Mouse (Mus musculus) liver, embryonic 12.5 days (tissue): Measurements from ENCODE around the gene Gramd1c. TPM values are rescaled to one million over a fixed set of nuclear protein-coding genes. Genes with fewer than 3 reads are reported as not detected.

Experiments
- ATAC-seq: fragments of 200-750 bp; cut with Nextera tagmentation; 2 replicates; pipeline ENCODE4 v1.8.0; 2017; ENCODE audit warnings: moderate number of reproducible peaks, mild to moderate bottlenecking, moderate library complexity
- H3K27ac ChIP-seq: fragments of 300-500 bp; sonication (generic); 2 replicates; pipeline ENCODE4 v1.5.1; 2016; ENCODE audit warnings: mild to moderate bottlenecking
- H3K27me3 ChIP-seq: fragments of 300-500 bp; sonication (generic); replicated peaks from 2 replicates; pipeline ENCODE4 v1.6.1; 2016; ENCODE audit warnings: mild to moderate bottlenecking, moderate library complexity
- H3K36me3 ChIP-seq: fragments of 300-500 bp; sonication (generic); 2 replicates; pipeline ENCODE4 v1.6.1; 2016; ENCODE audit warnings: mild to moderate bottlenecking, moderate library complexity
- H3K4me1 ChIP-seq: fragments of 300-500 bp; sonication (generic); 2 replicates; pipeline ENCODE4 v1.6.1; 2016
- H3K4me2 ChIP-seq: fragments of 300-500 bp; sonication (generic); 2 replicates; pipeline ENCODE4 v1.6.1; 2016; ENCODE audit warnings: mild to moderate bottlenecking, moderate library complexity
- H3K4me3 ChIP-seq: fragments of 300-500 bp; sonication (generic); 2 replicates; pipeline ENCODE4 v1.5.1; 2016; ENCODE audit warnings: mild to moderate bottlenecking, moderate library complexity
- H3K9ac ChIP-seq: fragments of 300-500 bp; sonication (generic); 2 replicates; pipeline ENCODE4 v1.6.1; 2016; ENCODE audit warnings: mild to moderate bottlenecking, moderate library complexity
- H3K9me3 ChIP-seq: fragments of 300-500 bp; sonication (generic); replicated peaks from 2 replicates; pipeline ENCODE4 v1.6.1; 2016; ENCODE audit warnings: mild to moderate bottlenecking, moderate library complexity
- WGBS: fragments of 180-500 bp; shearing (Covaris S2); methylation state at CpG from one replicate; pipeline ENCODE4 v1.1.7; 2016; ENCODE audit not compliant: insufficient replicate concordance; 5-methylcytosine and 5-hydroxymethylcytosine counted together
- polyA plus RNA-seq: library from polyadenylated mRNA; unstranded; fragments of >200 nt; fragmentation: Nextera tagmentation; extraction: Ambion mirVana; gene quantifications from 2 replicates; pipeline ENCODE4 v1.2.1, GENCODE M21; 2016

Gene Gramd1c
- polyA plus RNA-seq, 1 experiment from 2014 or later = 3.7 TPM

- H3K27ac ChIP-seq = peak overlapping the region; percentile 2; the same call in 1 of the 2 replicates
- H3K36me3 ChIP-seq = no peaks in the 10 kb centered on the region
- ATAC-seq = peak; percentile 45
- peak overlapping the region; percentile 47 for H3K4me3 ChIP-seq
- 5% methylated on average over 11 of the region's 11 CpGs for WGBS
- peaks cover 55% of the 10 kb centered on the region for H3K4me1 ChIP-seq
- peak overlapping the region; percentile 44 for H3K9ac ChIP-seq
- H3K4me2 ChIP-seq = peak overlapping the region; percentile 62
- no peaks in the 10 kb centered on the region for H3K27me3 ChIP-seq
- no peaks in the 10 kb centered on the region for H3K9me3 ChIP-seq
Measured at GRCm38 (mm10) chr16:44016164-44016563, 47.0 kb downstream of the Gramd1c start.

- H3K4me1 ChIP-seq = peaks cover 55% of the 10 kb centered on the region
- peak overlapping the region; percentile 44 for H3K9ac ChIP-seq
- 43% methylated on average over 16 of the region's 16 CpGs for WGBS
- H3K4me3 ChIP-seq = peak overlapping the region; percentile 47
- peak overlapping the region; percentile 2; the same call in 1 of the 2 replicates for H3K27ac ChIP-seq
- H3K4me2 ChIP-seq = peak overlapping the region; percentile 62
- ATAC-seq = no peak
- no peaks in the 10 kb centered on the region for H3K36me3 ChIP-seq
- H3K27me3 ChIP-seq = no peaks in the 10 kb centered on the region
- H3K9me3 ChIP-seq = no peaks in the 10 kb centered on the region
Measured at GRCm38 (mm10) chr16:44015416-44016158, 47.6 kb downstream of the Gramd1c start.

- H3K4me3 ChIP-seq = no peak overlapping the region
- no peaks in the 10 kb centered on the region for H3K27me3 ChIP-seq
- H3K4me1 ChIP-seq = peaks cover 13% of the 10 kb centered on the region
- no peak overlapping the region for H3K9ac ChIP-seq
- no peaks in the 10 kb centered on the region for H3K36me3 ChIP-seq
- no peak overlapping the region for H3K27ac ChIP-seq
- WGBS = 58% methylated on average over 5 of the region's 5 CpGs
- no peak overlapping the region for H3K4me2 ChIP-seq
- no peak for ATAC-seq
- H3K9me3 ChIP-seq = no peaks in the 10 kb centered on the region
Measured at GRCm38 (mm10) chr16:44011010-44011409, 52.1 kb downstream of the Gramd1c start.

- no peaks in the 10 kb centered on the region for H3K27me3 ChIP-seq
- no peak overlapping the region for H3K4me3 ChIP-seq
- H3K36me3 ChIP-seq = peaks cover 3% of the 10 kb centered on the region; the same call in 1 of the 2 replicates
- no peak overlapping the region for H3K9ac ChIP-seq
- 50% methylated on average over 5 of the region's 5 CpGs for WGBS
- H3K4me1 ChIP-seq = no peaks in the 10 kb centered on the region
- H3K4me2 ChIP-seq = no peak overlapping the region
- no peaks in the 10 kb centered on the region for H3K9me3 ChIP-seq
- ATAC-seq = no peak
- no peak overlapping the region for H3K27ac ChIP-seq
Measured at GRCm38 (mm10) chr16:44002086-44002485, 61.1 kb downstream of the Gramd1c start.

- H3K27ac ChIP-seq = no peak overlapping the region
- no peaks in the 10 kb centered on the region for H3K9me3 ChIP-seq
- no peak overlapping the region for H3K4me3 ChIP-seq
- WGBS = 81% methylated on average over 5 of the region's 5 CpGs
- H3K9ac ChIP-seq = no peak overlapping the region
- no peak overlapping the region for H3K4me2 ChIP-seq
- no peaks in the 10 kb centered on the region for H3K4me1 ChIP-seq
- ATAC-seq = no peak
- no peaks in the 10 kb centered on the region for H3K27me3 ChIP-seq
- H3K36me3 ChIP-seq = peaks cover under 1% of the 10 kb centered on the region; the same call in 1 of the 2 replicates
Measured at GRCm38 (mm10) chr16:43999541-43999940, 63.6 kb downstream of the Gramd1c start.

- no peak overlapping the region for H3K4me3 ChIP-seq
- no peaks in the 10 kb centered on the region for H3K36me3 ChIP-seq
- no peak overlapping the region for H3K27ac ChIP-seq
- no peak overlapping the region for H3K9ac ChIP-seq
- no peaks in the 10 kb centered on the region for H3K4me1 ChIP-seq
- WGBS = 73% methylated on average over 8 of the region's 8 CpGs
- H3K27me3 ChIP-seq = no peaks in the 10 kb centered on the region
- no peak overlapping the region for H3K4me2 ChIP-seq
- H3K9me3 ChIP-seq = no peaks in the 10 kb centered on the region
- ATAC-seq = no peak
Measured at GRCm38 (mm10) chr16:43999111-43999510, 64.0 kb downstream of the Gramd1c start.

GRCm38 (mm10) chr16:43994623-43995022 lies 68.5 kb downstream of the Gramd1c start:
- no peaks in the 10 kb centered on the region for H3K27me3 ChIP-seq
- no peak overlapping the region for H3K4me3 ChIP-seq
- H3K9ac ChIP-seq = no peak overlapping the region
- whole genome bisulfite sequencing = 57% methylated on average over 3 of the region's 3 CpGs
- H3K36me3 ChIP-seq = no peaks in the 10 kb centered on the region
- H3K9me3 ChIP-seq = no peaks in the 10 kb centered on the region
- no peak overlapping the region for H3K27ac ChIP-seq
- no peak for ATAC-seq
- H3K4me1 ChIP-seq = no peaks in the 10 kb centered on the region
- H3K4me2 ChIP-seq = no peak overlapping the region

GRCm38 (mm10) chr16:43986299-43986698 lies 76.8 kb downstream of the Gramd1c start:
- WGBS = 76% methylated on average over 4 of the region's 4 CpGs

GRCm38 (mm10) chr16:43980110-43980609 lies 83.0 kb downstream of the Gramd1c start:
- Histone ChIP-seq H3K4me2 (peak overlapping the region; percentile 98), H3K4me1 (peaks cover 12% of the 10 kb centered on the region), H3K9ac (peak overlapping the region; percentile 67), H3K9me3 (no peaks in the 10 kb centered on the region), H3K27me3 (peaks cover 28% of the 10 kb centered on the region), H3K4me3 (peak overlapping the region; percentile 70), H3K36me3 (no peaks in the 10 kb centered on the region), H3K27ac (no peak overlapping the region)
- WGBS = 15% methylated on average over 9 of the region's 9 CpGs
- no peak for ATAC-seq

More at GRCm38 (mm10) chr16:43986299-43986698, 76.8 kb downstream of the Gramd1c start:
- Histone ChIP-seq H3K4me3 (no peak overlapping the region), H3K9ac (no peak overlapping the region), H3K9me3 (no peaks in the 10 kb centered on the region), H3K4me2 (no peak overlapping the region), H3K27me3 (no peaks in the 10 kb centered on the region), H3K4me1 (no peaks in the 10 kb centered on the region), H3K27ac (no peak overlapping the region), H3K36me3 (no peaks in the 10 kb centered on the region)
- ATAC-seq = no peak

- WGBS = 1% methylated on average over 90 of the region's 103 CpGs
- peak within 1 kb of the TSS; percentile 98 for H3K4me2 ChIP-seq
Measured at GRCm38 (mm10) chr16:43979328-43980109, 83.6 kb downstream of the Gramd1c start, which contains the start of gene Zdhhc23. Zdhhc23 (minus strand) TSS chr16:43979791.

GRCm38 (mm10) chr16:43979010-43979327 lies 84.2 kb downstream of the Gramd1c start:
- peak overlapping the region; percentile 98 for H3K4me2 ChIP-seq
- H3K36me3 ChIP-seq = no peaks in the 10 kb centered on the region
- H3K4me3 ChIP-seq = peak overlapping the region; percentile 70
- no peak for ATAC-seq
- peak overlapping the region; percentile 67 for H3K9ac ChIP-seq
- H3K27ac ChIP-seq = no peak overlapping the region
- H3K9me3 ChIP-seq = no peaks in the 10 kb centered on the region
- peaks cover 12% of the 10 kb centered on the region for H3K4me1 ChIP-seq
- WGBS = 17% methylated on average over 7 of the region's 7 CpGs
- H3K27me3 ChIP-seq = peaks cover 28% of the 10 kb centered on the region

More at GRCm38 (mm10) chr16:43979328-43980109, 83.6 kb downstream of the Gramd1c start, which contains the start of gene Zdhhc23:
- peaks cover 12% of the 10 kb centered on the region for H3K4me1 ChIP-seq
- H3K36me3 ChIP-seq = no peaks in the 10 kb centered on the region
- peaks cover 28% of the 10 kb centered on the region for H3K27me3 ChIP-seq
- H3K9ac ChIP-seq = peak within 1 kb of the TSS; percentile 67
- H3K4me3 ChIP-seq = peak within 1 kb of the TSS; percentile 70
- no peak within 1 kb of the TSS for H3K27ac ChIP-seq
- H3K9me3 ChIP-seq = no peaks in the 10 kb centered on the region
- ATAC-seq = peak; percentile 72
